8 mouse cellular contexts compared by ENCODE assay signal in genomic region chr7:25333596-25334307, GRCm38 (mm10). TPM values are rescaled to one million over a fixed set of nuclear protein-coding genes. Genes with fewer than 3 reads are reported as not detected.
A peak's percentile ranks its signal among the peaks of the same experiment; 100 is the strongest.
DNase-seq lines count a peak whose midpoint lies in the region; ATAC-seq lines count a peak whose summit lies in the region.

No protein-coding gene starts in this region.

- H3K4me1 ChIP-seq in hindbrain, embryonic 13.5 days (replicated peaks): 0 out of 2 replicates have a peak, but pooled peaks cover 2% of the 10 kb centered on the region

- H3K9me3 ChIP-seq in hindbrain, embryonic 13.5 days: no peaks in the 10 kb centered on the region

- no peak overlapping the region for H3K4me2 ChIP-seq in hindbrain, embryonic 13.5 days

- H3K27ac ChIP-seq in hindbrain, embryonic 13.5 days: no peak overlapping the region

- 0 out of 2 replicates have a peak, but pooled peaks have one; percentile 39 for ATAC-seq in hindbrain, embryonic 13.5 days (ENCODE audit: low FRiP score)

- H3K27me3 ChIP-seq in hindbrain, embryonic 13.5 days: no peaks in the 10 kb centered on the region

- 38% methylated on average over 16 of the region's 16 CpGs for WGBS in hindbrain, embryonic 13.5 days

- H3K9ac ChIP-seq in hindbrain, embryonic 13.5 days: no peak overlapping the region

- peaks cover 80% of the 10 kb centered on the region for H3K36me3 ChIP-seq in hindbrain, embryonic 13.5 days

- H3K4me3 ChIP-seq in hindbrain, embryonic 13.5 days: no peak overlapping the region

- peak; percentile 54 for DNase-seq in WW6 (ENCODE audit: low read depth, low spot score)
- DNase-seq in cerebellum, postnatal 10 days: peak; percentile 82 to 85
- DNase-seq in frontal cortex, postnatal 25 days (ENCODE audit: low spot score in 2 of 2): peak; percentile 51 to 62
- peak; percentile 51 to 52 for DNase-seq in layer of hippocampus, postnatal 36 days
- DNase-seq in lung, postnatal 36 days: peak; percentile 90
- peak; percentile 65 to 78 for DNase-seq in right cerebral cortex, postnatal 10 days (ENCODE audit: low spot score in 2 of 2)
- peak; percentile 44 to 70 for DNase-seq in urinary bladder, postnatal 36 days (ENCODE audit: low spot score in 2 of 2)

RNA-seq across cellular contexts. Expression of gene Megf8, which starts 16.8 kb away (rescaled TPM):
- 18.7 and 20.4 TPM in 2 replicates for polyA plus RNA-seq in hindbrain, embryonic 13.5 days (2015; fragmentation: Nextera tagmentation; extraction: Ambion mirVana)
- 10 to 100 TPM; 95.3 to 95.9 TPM for total RNA-seq in layer of hippocampus, postnatal 36 days (2021)

RNA-seq across cellular contexts. Expression of gene Tmem145, which starts 27.8 kb away (rescaled TPM):
- 49.5 and 50.6 TPM in 2 replicates for polyA plus RNA-seq in hindbrain, embryonic 13.5 days (2015; fragmentation: Nextera tagmentation; extraction: Ambion mirVana)
- total RNA-seq in layer of hippocampus, postnatal 36 days (2021): 10 to 100 TPM; 24.5 to 26.0 TPM

RNA-seq across cellular contexts. Expression of gene Prr19, which starts 32.5 kb away (rescaled TPM):
- polyA plus RNA-seq in hindbrain, embryonic 13.5 days (2015; fragmentation: Nextera tagmentation; extraction: Ambion mirVana): 2.3 TPM in 2 replicates
- not detected for total RNA-seq in layer of hippocampus, postnatal 36 days (2021)

RNA-seq across cellular contexts. Expression of gene Cnfn, which starts 35.8 kb away (rescaled TPM):
- not detected in 2 replicates for polyA plus RNA-seq in hindbrain, embryonic 13.5 days (2015; fragmentation: Nextera tagmentation; extraction: Ambion mirVana)
- total RNA-seq in layer of hippocampus, postnatal 36 days (2021): not detected

RNA-seq across cellular contexts. Expression of gene Pafah1b3, which starts 36.0 kb away (rescaled TPM):
- polyA plus RNA-seq in hindbrain, embryonic 13.5 days (2015; fragmentation: Nextera tagmentation; extraction: Ambion mirVana): 619 and 632 TPM in 2 replicates
- total RNA-seq in layer of hippocampus, postnatal 36 days (2021): 10 to 100 TPM; 21.2 to 25.9 TPM
